Mouse (Mus musculus): ENCODE results near the gene Snx29. TPM values are rescaled to one million over a fixed set of nuclear protein-coding genes. Genes with fewer than 3 reads are reported as not detected.
"Not testable (repeated sequence)": the region's sequence is repeated elsewhere in the genome, so short reads cannot be mapped to it uniquely, and the experiment has no call there.

Snx29 gene
- polyA plus RNA-seq, 1 experiment: 1.1 TPM

GRCm38 (mm10) chr16:11414631-11415030, 91.9 kb downstream of the Snx29 start:
- no peaks in the 10 kb centered on the region for H3K9me3 ChIP-seq (ENCODE audit: control insufficient read depth, low read length)
- no peaks in the 10 kb centered on the region; the same call in 1 of the 2 replicates for H3K4me1 ChIP-seq (ENCODE audit: control insufficient read depth)
- no peaks in the 10 kb centered on the region for H3K27me3 ChIP-seq (ENCODE audit: control insufficient read depth)
- H3K36me3 ChIP-seq (ENCODE audit: control insufficient read depth): no peaks in the 10 kb centered on the region
- TF ChIP-seq TAL1 (IDR thresholded peaks at IDR 0.05; ENCODE audit: low read length) (no peak), GATA1 (IDR thresholded peaks at IDR 0.05; ENCODE audit: low read length) (no peak)
- no peak overlapping the region for H3K4me3 ChIP-seq (replicated peaks)

DNA sequence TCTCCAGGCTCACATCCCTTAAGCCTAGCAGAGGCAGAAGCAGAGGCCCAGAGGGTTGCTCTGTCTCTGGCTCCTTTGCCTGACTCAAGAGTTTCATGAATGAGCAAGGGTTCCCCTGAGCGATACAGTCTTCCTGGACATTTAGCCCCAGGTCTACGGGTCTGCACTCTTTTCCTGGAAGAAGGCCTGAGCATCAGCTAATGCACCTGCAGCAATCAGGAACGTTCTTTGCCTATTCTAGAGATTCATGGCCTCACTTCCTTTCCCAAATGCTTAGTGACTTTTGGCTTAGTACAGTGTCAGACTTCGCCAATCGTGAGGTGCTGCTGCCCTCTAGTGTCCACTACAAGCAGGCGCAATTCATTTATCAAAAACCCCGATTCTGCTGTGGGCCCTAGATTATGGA, 95.5 kb downstream of the Snx29 start:
- H3K36me3 ChIP-seq (ENCODE audit: control insufficient read depth): peaks cover 6% of the 10 kb centered on the region
- peaks cover 3% of the 10 kb centered on the region for H3K9me3 ChIP-seq (ENCODE audit: control insufficient read depth, low read length)
- no peaks in the 10 kb centered on the region for H3K27me3 ChIP-seq (ENCODE audit: control insufficient read depth)
- TF ChIP-seq TAL1 (IDR thresholded peaks at IDR 0.05; ENCODE audit: low read length) (no peak), GATA1 (IDR thresholded peaks at IDR 0.05; ENCODE audit: low read length) (no peak)
- H3K4me1 ChIP-seq (ENCODE audit: control insufficient read depth): peaks cover 26% of the 10 kb centered on the region
- H3K4me3 ChIP-seq (replicated peaks): no peak overlapping the region

- Histone ChIP-seq H3K27me3 (ENCODE audit: control insufficient read depth) (no peaks in the 10 kb centered on the region), H3K4me3 (replicated peaks) (no peak overlapping the region), H3K36me3 (ENCODE audit: control insufficient read depth) (peaks cover 6% of the 10 kb centered on the region), H3K4me1 (ENCODE audit: control insufficient read depth) (peaks cover 26% of the 10 kb centered on the region), H3K9me3 (ENCODE audit: control insufficient read depth, low read length) (peaks cover 7% of the 10 kb centered on the region)
- TF ChIP-seq GATA1 (IDR thresholded peaks at IDR 0.05; ENCODE audit: low read length) (no peak), TAL1 (IDR thresholded peaks at IDR 0.05; ENCODE audit: low read length) (no peak)
Measured at GRCm38 (mm10) chr16:11420311-11421080, 97.8 kb downstream of the Snx29 start.

- Histone ChIP-seq H3K36me3 (ENCODE audit: control insufficient read depth) (peaks cover 6% of the 10 kb centered on the region), H3K4me3 (replicated peaks) (no peak overlapping the region), H3K27me3 (ENCODE audit: control insufficient read depth) (no peaks in the 10 kb centered on the region), H3K4me1 (ENCODE audit: control insufficient read depth) (peaks cover 29% of the 10 kb centered on the region), H3K9me3 (ENCODE audit: control insufficient read depth, low read length) (peaks cover 7% of the 10 kb centered on the region)
- TF ChIP-seq GATA1 (IDR thresholded peaks at IDR 0.05; ENCODE audit: low read length) (no peak), TAL1 (IDR thresholded peaks at IDR 0.05; ENCODE audit: low read length) (no peak)
Measured at GRCm38 (mm10) chr16:11422165-11422564, 99.5 kb downstream of the Snx29 start.

DNA sequence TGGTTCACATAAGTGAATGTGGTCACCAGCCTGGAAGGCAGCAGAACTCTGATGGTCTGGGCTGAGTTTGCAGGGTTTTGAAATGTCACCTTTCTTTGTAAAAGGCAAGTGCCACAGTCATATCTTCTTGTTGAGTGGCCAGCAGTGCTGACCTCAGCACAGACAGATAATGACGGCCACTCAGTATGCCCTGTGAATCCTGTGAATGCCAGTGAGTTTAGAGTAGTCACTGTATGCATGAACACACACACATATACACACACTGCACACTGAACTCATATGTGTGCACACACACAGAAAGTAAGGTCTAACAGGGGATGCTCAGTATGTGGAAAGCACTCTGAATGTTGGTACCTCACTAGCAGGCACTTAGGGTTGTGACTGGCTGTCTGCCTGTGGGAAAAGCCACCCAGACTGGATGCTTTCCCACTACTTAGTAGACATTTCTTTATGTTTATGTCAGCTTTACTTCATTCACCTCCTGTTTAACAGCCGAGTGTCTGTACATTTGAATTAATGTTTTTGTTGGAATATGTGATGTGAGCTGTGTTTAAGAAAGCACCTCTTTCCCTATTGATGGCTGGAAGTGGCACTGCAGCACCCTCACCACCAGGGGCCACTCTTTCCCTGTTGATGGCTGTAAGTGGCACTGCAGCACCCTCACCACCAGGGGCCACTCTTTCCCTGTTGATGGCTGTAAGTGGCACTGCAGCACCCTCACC, 100.3 kb downstream of the Snx29 start:
- H3K4me1 ChIP-seq (ENCODE audit: control insufficient read depth): peaks cover 30% of the 10 kb centered on the region

GRCm38 (mm10) chr16:11423611-11424297, 101.0 kb downstream of the Snx29 start:
- H3K4me1 ChIP-seq (ENCODE audit: control insufficient read depth): peaks cover 30% of the 10 kb centered on the region
- not testable (repeated sequence) for H3K4me3 ChIP-seq (replicated peaks); H3K27me3 ChIP-seq (ENCODE audit: control insufficient read depth); H3K9me3 ChIP-seq (ENCODE audit: control insufficient read depth, low read length); H3K36me3 ChIP-seq (ENCODE audit: control insufficient read depth)

More for the DNA sequence above, 100.3 kb downstream of the Snx29 start:
- Histone ChIP-seq H3K36me3 (ENCODE audit: control insufficient read depth) (peaks cover 6% of the 10 kb centered on the region), H3K9me3 (ENCODE audit: control insufficient read depth, low read length) (peaks cover 7% of the 10 kb centered on the region), H3K4me3 (replicated peaks) (no peak overlapping the region), H3K27me3 (ENCODE audit: control insufficient read depth) (no peaks in the 10 kb centered on the region)
- no peak for TF ChIP-seq GATA1 (IDR thresholded peaks at IDR 0.05; ENCODE audit: low read length)
- TF ChIP-seq TAL1 (IDR thresholded peaks at IDR 0.05; ENCODE audit: low read length): no peak

DNA sequence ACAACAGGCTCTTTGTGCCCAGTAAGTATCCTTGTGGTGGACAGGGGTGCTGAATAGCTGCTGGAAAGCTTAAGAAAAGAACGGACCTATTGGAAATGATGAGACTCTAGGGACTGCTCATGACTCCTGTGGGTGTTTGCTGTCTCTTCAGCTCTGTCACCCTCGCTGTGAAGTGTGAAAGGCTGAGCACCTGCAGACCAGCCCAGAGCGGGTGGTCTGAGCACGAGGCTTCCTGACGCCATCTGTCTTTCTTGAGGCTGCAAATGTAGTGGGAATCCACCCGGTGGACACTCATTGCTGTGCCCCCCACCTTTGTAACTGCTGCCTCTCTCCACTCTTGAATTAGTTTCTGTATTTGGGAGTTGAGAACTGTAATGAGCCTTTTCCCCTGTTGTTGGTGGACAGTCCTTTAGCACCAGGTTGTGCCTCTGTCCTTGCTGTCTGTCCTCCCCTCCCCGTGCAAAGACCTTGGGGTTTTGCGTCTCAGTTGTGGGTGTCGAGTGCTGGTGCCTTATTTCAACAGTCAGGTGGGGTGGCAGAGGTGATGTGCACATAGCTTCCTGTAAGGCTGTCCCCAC, 101.9 kb downstream of the Snx29 start:
- Histone ChIP-seq H3K36me3 (ENCODE audit: control insufficient read depth) (peaks cover 6% of the 10 kb centered on the region), H3K9me3 (ENCODE audit: control insufficient read depth, low read length) (peaks cover 7% of the 10 kb centered on the region), H3K4me1 (ENCODE audit: control insufficient read depth) (peaks cover 30% of the 10 kb centered on the region), H3K27me3 (ENCODE audit: control insufficient read depth) (no peaks in the 10 kb centered on the region), H3K4me3 (replicated peaks) (no peak overlapping the region)
- TF ChIP-seq TAL1 (IDR thresholded peaks at IDR 0.05; ENCODE audit: low read length) (no peak), GATA1 (IDR thresholded peaks at IDR 0.05; ENCODE audit: low read length) (no peak)

DNA sequence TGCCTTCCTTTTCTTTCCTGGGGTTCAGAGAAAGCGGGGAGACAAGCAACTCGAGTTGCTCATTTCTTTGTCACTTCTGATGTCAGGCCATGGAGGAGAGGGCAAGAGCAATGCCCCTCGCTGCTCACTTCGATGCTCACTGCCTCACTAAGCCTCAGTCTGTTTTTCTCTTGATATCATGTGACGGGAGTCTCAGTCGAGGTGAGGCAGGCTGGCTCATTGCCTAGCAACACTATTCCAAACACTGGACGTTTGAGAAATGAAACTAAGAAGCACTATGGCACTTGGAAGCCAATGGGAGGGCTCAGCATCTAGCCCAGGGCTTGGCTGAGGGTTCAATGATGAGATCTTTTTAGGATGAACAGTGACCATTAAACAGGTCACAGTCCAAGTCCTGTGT, 102.6 kb downstream of the Snx29 start:
- no peaks in the 10 kb centered on the region for H3K27me3 ChIP-seq (ENCODE audit: control insufficient read depth)
- peaks cover 6% of the 10 kb centered on the region for H3K36me3 ChIP-seq (ENCODE audit: control insufficient read depth)
- TF ChIP-seq GATA1 (IDR thresholded peaks at IDR 0.05; ENCODE audit: low read length): no peak

More for the DNA sequence above, 102.6 kb downstream of the Snx29 start:
- Histone ChIP-seq H3K4me3 (replicated peaks) (no peak overlapping the region), H3K9me3 (ENCODE audit: control insufficient read depth, low read length) (peaks cover 7% of the 10 kb centered on the region), H3K4me1 (ENCODE audit: control insufficient read depth) (peaks cover 30% of the 10 kb centered on the region)

All from erythroblast, embryonic 14.5 days (primary cell).